Mouse (Mus musculus) frontal cortex, adult 2 months (tissue): ENCODE data around the gene Nodal. TPM values are rescaled to one million over a fixed set of nuclear protein-coding genes. Genes with fewer than 3 reads are reported as not detected.

ENCODE experiments used
- DNase-seq, 2 experiments: peaks; one replicate each; pipeline ENCODE4 v3.0.0; 2022; ENCODE audit warnings: low spot score in 1 of 2; ENCODE audit errors: extremely low spot score in 1 of 2
- polyA plus RNA-seq: library from polyadenylated mRNA; depleted of rRNA; stranded (reverse); fragments of >200 nt; gene quantifications from 2 replicates; pipeline ENCODE4 v1.2.3, GENCODE M21; 2012; rRNA removed

Gene Nodal
- polyA plus RNA-seq, 1 experiment = 0.70 TPM

- DNase-seq = no peak
These were observed 56.6 kb downstream of the Nodal start for GRCm38 (mm10) chr10:61474344-61474743.

Other genes with a start within 250 kb of the Nodal start
- 3.9 and 4.7 TPM in 2 replicates for gene Tbata, start 246.0 kb upstream of the Nodal start, polyA plus RNA-seq
- 0.38 and 0.50 TPM in 2 replicates for gene Adamts14, start 144.5 kb upstream of the Nodal start, polyA plus RNA-seq
- gene Prf1, start 120.1 kb upstream of the Nodal start, polyA plus RNA-seq = 0.10 and 0.38 TPM in 2 replicates
- gene Pald1, start 34.4 kb upstream of the Nodal start, polyA plus RNA-seq = 11.6 and 13.5 TPM in 2 replicates
- gene Eif4ebp2, start 34.7 kb downstream of the Nodal start, polyA plus RNA-seq = 27.3 and 28.9 TPM in 2 replicates
- 20.3 and 22.3 TPM in 2 replicates for gene Lrrc20, start 57.8 kb downstream of the Nodal start, polyA plus RNA-seq
- 1.3 and 1.4 TPM in 2 replicates for gene Npffr1, start 177.5 kb downstream of the Nodal start, polyA plus RNA-seq
- 105 and 113 TPM in 2 replicates for gene Ppa1, start 230.6 kb downstream of the Nodal start, polyA plus RNA-seq